Mouse (Mus musculus) neural tube, embryonic 12.5 days (tissue): ENCODE measurements at regions not wholly inside any gene's neighbourhood (a gene's known extent, or its start where the extent isn't known, plus 50 kb on each side); places are given as distances from the start of the nearest gene placed in this dataset. TPM values are rescaled to one million over a fixed set of nuclear protein-coding genes. Genes with fewer than 3 reads are reported as not detected.

Experiments used
- ATAC-seq: fragments of 200-750 bp; cut with Nextera tagmentation; 2 replicates; pipeline ENCODE4 v1.8.0; 2017; ENCODE audit warnings: low read depth, mild to moderate bottlenecking, moderate TSS enrichment, moderate library complexity; ENCODE audit not compliant: low FRiP score
- H3K27ac ChIP-seq: fragments of 300-500 bp; sonication (generic); 2 replicates; pipeline ENCODE4 v1.5.1; 2016
- H3K27me3 ChIP-seq: fragments of 300-500 bp; sonication (generic); replicated peaks from 2 replicates; pipeline ENCODE4 v1.6.1; 2016; ENCODE audit warnings: mild to moderate bottlenecking
- H3K36me3 ChIP-seq: fragments of 300-500 bp; sonication (generic); 2 replicates; pipeline ENCODE4 v1.6.1; 2016; ENCODE audit warnings: mild to moderate bottlenecking
- H3K4me1 ChIP-seq: fragments of 300-500 bp; sonication (generic); 2 replicates; pipeline ENCODE4 v1.6.1; 2016
- H3K4me2 ChIP-seq: fragments of 300-500 bp; sonication (generic); replicated peaks from 2 replicates; pipeline ENCODE4 v1.6.1; 2016; ENCODE audit warnings: mild to moderate bottlenecking
- H3K4me3 ChIP-seq: fragments of 300-500 bp; sonication (generic); 2 replicates; pipeline ENCODE4 v1.5.1; 2016
- H3K9ac ChIP-seq: fragments of 300-500 bp; sonication (generic); 2 replicates; pipeline ENCODE4 v1.6.1; 2016; ENCODE audit warnings: mild to moderate bottlenecking
- H3K9me3 ChIP-seq: fragments of 300-500 bp; sonication (generic); 2 replicates; pipeline ENCODE4 v1.6.1; 2016; ENCODE audit warnings: mild to moderate bottlenecking
- WGBS: fragments of 180-500 bp; shearing (Covaris S2); methylation state at CpG from one replicate; pipeline ENCODE4 v1.1.7; 2016; 5-methylcytosine and 5-hydroxymethylcytosine counted together
- microRNA-seq: library from miRNA; unstranded; fragments of <30 nt; microRNA quantifications from one replicate; pipeline ENCODE4, GENCODE M21; 2017

DNA sequence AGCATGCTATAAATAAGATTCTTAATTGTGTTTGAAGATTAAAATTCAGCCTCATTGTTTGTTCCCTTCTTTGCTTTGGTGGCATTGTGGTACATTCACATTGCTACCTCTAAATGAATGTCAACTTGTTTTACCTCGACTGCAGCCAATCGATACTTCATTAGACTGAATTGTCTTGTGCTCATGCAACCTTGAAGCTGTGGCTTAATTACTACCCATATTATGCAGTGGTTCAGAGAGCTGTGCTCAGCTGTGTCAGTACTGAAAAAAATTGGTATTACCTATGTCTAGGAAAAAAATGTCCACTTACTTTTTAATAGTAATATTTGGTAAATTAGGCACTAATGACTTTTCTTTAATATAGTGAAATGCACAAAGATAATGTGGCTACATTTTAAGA, 1523.6 kb upstream of the Gm8797 start:
- H3K4me3 ChIP-seq = no peak overlapping the region
- no peaks in the 10 kb centered on the region for H3K36me3 ChIP-seq
- peak; percentile 56; the same call in 1 of the 2 replicates for ATAC-seq
- no peaks in the 10 kb centered on the region for H3K27me3 ChIP-seq
- WGBS = 73% methylated on average over 2 of the region's 2 CpGs
- no peak overlapping the region for H3K27ac ChIP-seq
- H3K4me1 ChIP-seq = no peaks in the 10 kb centered on the region
- no peak overlapping the region for H3K4me2 ChIP-seq
- H3K9ac ChIP-seq = no peak overlapping the region
- no peaks in the 10 kb centered on the region for H3K9me3 ChIP-seq

DNA sequence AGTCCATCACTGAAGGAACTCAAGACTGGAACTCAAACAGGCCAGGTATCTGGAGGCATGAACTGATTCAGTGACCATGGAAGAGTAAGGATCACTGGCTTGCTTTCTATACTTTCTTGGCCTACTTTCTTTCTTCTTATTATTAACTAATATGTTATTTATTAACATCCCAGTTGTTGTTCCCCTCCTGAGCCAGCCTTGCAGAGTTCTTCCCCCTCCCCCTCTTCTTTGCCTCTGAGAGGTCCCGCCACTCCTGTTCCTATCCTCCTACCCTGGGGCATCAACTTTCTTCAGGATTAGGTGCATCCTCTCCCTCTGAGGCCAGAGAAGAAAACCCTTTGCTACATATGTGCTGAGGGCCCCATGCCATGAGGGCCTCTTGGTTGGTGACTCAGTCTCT, 1479.2 kb upstream of the Gm8797 start:
- no peak overlapping the region for H3K9ac ChIP-seq
- no peaks in the 10 kb centered on the region for H3K27me3 ChIP-seq
- WGBS = 85% methylated on average over 1 of the region's 1 CpGs
- no peak overlapping the region for H3K4me3 ChIP-seq
- no peak overlapping the region for H3K4me2 ChIP-seq
- no peaks in the 10 kb centered on the region for H3K36me3 ChIP-seq
- ATAC-seq = no peak
- no peak overlapping the region for H3K27ac ChIP-seq
- H3K9me3 ChIP-seq = no peaks in the 10 kb centered on the region
- no peaks in the 10 kb centered on the region for H3K4me1 ChIP-seq

DNA sequence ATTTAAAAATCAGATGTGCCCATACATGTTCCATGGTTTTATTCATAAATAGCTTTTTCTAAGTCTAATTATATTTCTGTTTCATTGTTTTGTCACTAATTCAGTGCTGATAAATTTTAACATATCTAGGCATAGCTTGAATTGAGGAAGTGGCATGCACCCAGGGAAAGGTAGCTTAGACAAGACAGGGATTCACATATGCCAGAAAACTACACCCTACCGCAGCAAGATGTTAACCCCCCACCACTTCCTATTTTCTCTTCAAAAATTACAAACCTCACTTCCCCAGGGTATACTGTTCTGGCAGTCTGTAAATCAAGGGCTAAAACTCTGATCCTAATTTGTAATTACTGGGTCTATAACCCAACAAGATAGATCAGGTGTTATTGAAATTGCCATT, 1476.0 kb upstream of the Gm8797 start:
- H3K9me3 ChIP-seq = no peaks in the 10 kb centered on the region
- no peak overlapping the region for H3K27ac ChIP-seq
- H3K4me2 ChIP-seq = no peak overlapping the region
- ATAC-seq = no peak
- no peaks in the 10 kb centered on the region for H3K4me1 ChIP-seq
- H3K4me3 ChIP-seq = no peak overlapping the region
- H3K27me3 ChIP-seq = no peaks in the 10 kb centered on the region
- WGBS = 67% methylated on average over 1 of the region's 1 CpGs
- no peaks in the 10 kb centered on the region for H3K36me3 ChIP-seq
- no peak overlapping the region for H3K9ac ChIP-seq

DNA sequence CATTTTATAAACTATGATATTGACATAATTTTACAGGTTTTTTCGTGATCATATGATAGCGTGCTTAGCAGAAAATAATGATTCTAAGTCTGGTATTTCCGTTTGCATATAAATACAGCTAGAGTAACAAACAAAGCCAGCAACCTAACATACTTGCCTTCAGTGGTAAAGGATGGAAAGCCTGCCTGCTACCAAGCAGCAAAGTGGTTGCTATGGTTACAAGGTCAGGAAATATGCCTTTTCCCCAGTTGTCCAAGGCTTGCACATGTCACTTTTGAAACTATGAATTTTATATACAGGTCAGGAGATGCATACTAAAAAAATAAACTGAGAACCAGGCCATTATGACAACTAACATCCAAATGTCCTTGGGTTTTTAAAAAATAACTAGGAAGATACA, 1472.6 kb upstream of the Gm8797 start:
- no peak overlapping the region for H3K27ac ChIP-seq
- H3K4me1 ChIP-seq = no peaks in the 10 kb centered on the region
- no peaks in the 10 kb centered on the region for H3K36me3 ChIP-seq
- no peaks in the 10 kb centered on the region for H3K27me3 ChIP-seq
- H3K9me3 ChIP-seq = no peaks in the 10 kb centered on the region
- H3K9ac ChIP-seq = no peak overlapping the region
- peak; percentile 81 for ATAC-seq
- no peak overlapping the region for H3K4me2 ChIP-seq
- H3K4me3 ChIP-seq = no peak overlapping the region
- WGBS = 33% methylated on average over 3 of the region's 3 CpGs

DNA sequence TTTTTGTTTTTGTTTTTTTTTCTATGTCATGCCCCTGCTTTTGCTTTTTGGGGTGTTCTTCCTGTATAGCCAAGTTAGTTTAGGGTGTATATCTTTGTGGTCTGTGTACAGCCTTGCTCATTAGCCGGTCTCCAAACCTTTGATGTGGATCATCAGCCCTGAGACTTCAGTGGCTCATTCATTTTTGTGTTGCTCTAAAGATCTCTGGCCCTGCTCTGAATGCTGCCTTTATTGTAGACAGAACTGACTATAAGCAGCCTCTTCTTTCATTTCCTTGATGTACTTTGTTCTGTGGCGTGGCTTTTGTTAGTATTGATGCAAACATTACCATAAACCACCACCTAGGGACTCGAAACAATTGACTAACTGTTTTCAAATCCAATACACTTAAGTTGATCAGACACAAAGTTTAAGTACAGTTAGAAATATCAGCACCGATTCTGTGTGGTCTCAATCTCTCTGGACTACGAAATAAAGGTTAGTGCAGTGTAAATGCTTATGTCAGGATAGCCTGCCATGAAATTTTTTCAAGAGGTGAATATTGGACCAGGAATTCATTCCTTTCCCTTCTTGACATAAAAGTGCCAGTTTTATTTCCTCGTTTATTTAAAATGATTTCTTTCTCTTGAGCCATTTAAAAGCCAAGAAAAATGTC, 1470.1 kb upstream of the Gm8797 start:
- H3K9ac ChIP-seq = no peak overlapping the region
- H3K4me3 ChIP-seq = no peak overlapping the region
- H3K27ac ChIP-seq = no peak overlapping the region
- H3K36me3 ChIP-seq = no peaks in the 10 kb centered on the region
- peak; percentile 19 for ATAC-seq
- 23% methylated on average over 6 of the region's 6 CpGs for WGBS
- no peak overlapping the region for H3K4me2 ChIP-seq
- H3K27me3 ChIP-seq = no peaks in the 10 kb centered on the region
- no peaks in the 10 kb centered on the region for H3K4me1 ChIP-seq
- H3K9me3 ChIP-seq = no peaks in the 10 kb centered on the region

DNA sequence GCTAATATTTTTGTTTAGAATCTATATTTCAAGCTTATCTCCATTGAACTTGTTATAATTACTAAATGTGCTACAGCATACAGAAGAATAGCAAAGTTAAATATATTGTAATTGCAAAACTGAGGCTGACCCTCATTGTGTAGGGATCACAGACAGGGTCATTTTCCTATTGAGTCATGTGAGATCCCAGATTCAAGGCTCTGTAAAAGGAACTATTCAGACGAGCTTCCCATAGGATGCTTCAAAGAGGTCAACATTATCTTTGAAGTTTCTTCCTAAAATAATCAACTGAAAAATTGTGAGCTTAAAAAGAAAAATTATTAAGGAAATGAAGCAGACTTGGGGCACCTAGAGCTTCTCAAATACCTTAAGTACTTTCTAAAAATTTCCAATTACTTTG, 1469.5 kb upstream of the Gm8797 start:
- Histone ChIP-seq H3K27me3 (no peaks in the 10 kb centered on the region), H3K4me2 (no peak overlapping the region), H3K36me3 (no peaks in the 10 kb centered on the region), H3K4me3 (no peak overlapping the region), H3K9ac (no peak overlapping the region), H3K9me3 (no peaks in the 10 kb centered on the region), H3K4me1 (no peaks in the 10 kb centered on the region), H3K27ac (no peak overlapping the region)
- WGBS = 5% methylated on average over 1 of the region's 1 CpGs
- no peak for ATAC-seq

DNA sequence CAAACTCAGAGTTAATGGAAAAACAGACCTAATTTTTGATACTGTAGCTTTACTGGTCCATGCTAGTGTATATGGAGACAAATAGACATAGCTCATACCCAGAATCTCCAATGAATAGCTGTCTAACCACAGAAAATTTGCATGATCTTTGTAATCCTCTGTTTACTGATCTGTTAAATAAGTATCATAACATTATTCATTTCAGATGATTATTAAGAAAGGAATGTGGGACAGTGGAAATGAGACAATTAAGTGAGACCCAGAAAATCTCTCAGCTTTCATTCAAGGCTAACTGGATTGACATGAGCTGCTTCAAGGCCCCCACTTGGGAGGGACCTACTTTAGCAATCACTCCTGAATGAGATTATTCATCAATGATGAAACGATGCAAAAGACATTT, 1463.5 kb upstream of the Gm8797 start:
- H3K27me3 ChIP-seq = no peaks in the 10 kb centered on the region
- no peaks in the 10 kb centered on the region for H3K9me3 ChIP-seq
- no peak overlapping the region for H3K4me3 ChIP-seq
- no peaks in the 10 kb centered on the region for H3K36me3 ChIP-seq
- H3K9ac ChIP-seq = no peak overlapping the region
- no peak for ATAC-seq
- H3K4me2 ChIP-seq = no peak overlapping the region
- 90% methylated on average over 1 of the region's 1 CpGs for WGBS
- H3K27ac ChIP-seq = no peak overlapping the region
- no peaks in the 10 kb centered on the region for H3K4me1 ChIP-seq

DNA sequence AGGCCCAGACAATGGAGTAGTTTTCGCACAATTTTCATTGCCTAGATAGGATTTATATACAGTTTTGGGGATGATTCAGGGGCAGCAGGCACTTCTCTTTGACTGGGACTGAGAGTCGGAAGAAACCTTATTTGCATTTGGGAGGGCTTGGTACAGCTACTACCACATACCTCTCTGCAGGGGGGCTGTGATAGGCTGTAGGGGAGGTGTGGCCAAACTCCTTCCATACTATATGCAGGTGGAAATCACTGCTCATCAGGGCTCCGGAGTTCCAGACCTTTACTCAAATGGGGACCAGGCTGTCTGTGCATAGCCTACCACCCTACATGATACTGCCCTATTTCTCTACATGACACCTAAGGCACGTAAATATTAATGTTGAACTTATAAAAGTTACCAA, 1414.2 kb upstream of the Gm8797 start:
- Histone ChIP-seq H3K27me3 (no peaks in the 10 kb centered on the region), H3K9me3 (no peaks in the 10 kb centered on the region), H3K36me3 (no peaks in the 10 kb centered on the region), H3K27ac (no peak overlapping the region), H3K4me2 (no peak overlapping the region), H3K4me3 (no peak overlapping the region), H3K4me1 (no peaks in the 10 kb centered on the region), H3K9ac (no peak overlapping the region)
- no peak for ATAC-seq
- WGBS = 75% methylated on average over 4 of the region's 4 CpGs

DNA sequence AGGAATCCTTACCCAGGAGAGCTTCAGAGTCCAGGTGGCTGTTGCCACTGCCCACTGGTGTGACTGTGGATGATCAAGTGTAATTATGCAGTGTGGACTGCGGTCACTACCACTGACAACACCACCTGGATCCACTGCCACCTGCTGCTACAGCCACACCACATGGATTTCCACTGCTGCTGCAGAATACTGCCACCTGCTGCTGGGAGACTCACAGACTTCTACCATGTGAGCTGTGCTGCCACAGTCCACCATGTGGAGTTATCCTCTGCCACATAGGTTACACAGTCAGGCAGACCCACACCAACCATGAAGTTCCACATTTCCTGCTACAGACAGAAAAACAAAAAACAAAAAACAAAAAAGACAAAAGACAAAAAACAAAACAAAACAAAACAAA, 1411.5 kb upstream of the Gm8797 start:
- Histone ChIP-seq H3K9me3 (no peaks in the 10 kb centered on the region), H3K9ac (no peak overlapping the region), H3K4me3 (no peak overlapping the region), H3K36me3 (no peaks in the 10 kb centered on the region), H3K4me2 (no peak overlapping the region), H3K4me1 (no peaks in the 10 kb centered on the region), H3K27ac (no peak overlapping the region), H3K27me3 (no peaks in the 10 kb centered on the region)
- 95% methylated on average over 1 of the region's 1 CpGs for WGBS
- ATAC-seq = no peak

Small RNAs in the stretch of these regions (microRNA-seq; reads per million reads assigned to microRNA genes)
- not detected for gene Gm23976
